Mouse (Mus musculus) embryonic fibroblast, embryonic 13.5 days (primary cell): ENCODE measurements at regions not wholly inside any gene's neighbourhood (a gene's known extent, or its start where the extent isn't known, plus 50 kb on each side); places are given as distances from the start of the nearest gene placed in this dataset.

Source experiments
- CTCF ChIP-seq: IDR thresholded peaks from 2 replicates; pipeline ENCODE4 v1.5.1; 2011; ENCODE audit warnings: mild to moderate bottlenecking, control low read depth, low read length, moderate library complexity, borderline replicate concordance; ENCODE audit not compliant: insufficient read depth
- POLR2A ChIP-seq: IDR thresholded peaks from 2 replicates; pipeline ENCODE4 v1.6.1; 2011; ENCODE audit warnings: low read depth, mild to moderate bottlenecking, control low read depth, low read length, moderate library complexity

DNA sequence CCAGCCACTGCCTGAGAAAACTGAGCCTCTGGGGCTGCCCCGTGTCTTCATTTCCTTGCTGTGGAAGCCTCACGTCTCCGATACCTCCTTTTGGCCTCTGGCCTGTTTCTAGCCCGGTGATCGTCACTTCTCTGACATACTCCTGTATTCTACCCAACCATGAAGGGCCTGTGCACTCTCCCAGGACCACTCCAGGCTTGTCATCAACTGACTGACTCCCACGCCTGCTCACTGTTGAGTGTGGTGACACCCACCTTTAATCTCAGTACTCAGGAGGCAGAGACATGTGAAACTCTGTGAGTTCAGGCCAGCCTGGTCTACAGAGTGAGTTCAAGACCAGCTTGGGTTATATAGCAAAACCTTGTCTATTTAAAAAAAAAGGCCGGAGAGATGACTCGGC is 132.1 kb upstream of the Shb start:
- TF ChIP-seq POLR2A: no peak
- no peak for TF ChIP-seq CTCF
